Mouse (Mus musculus) liver, embryonic 14.5 days (tissue): ENCODE results near the gene Fig4. TPM values are rescaled to one million over a fixed set of nuclear protein-coding genes. Genes with fewer than 3 reads are reported as not detected.
A peak's percentile ranks its signal among the peaks of the same experiment; 100 is the strongest.

ENCODE experiments used
- ATAC-seq: fragments of 200-750 bp; cut with Nextera tagmentation; 2 replicates; pipeline ENCODE4 v1.8.0; 2017; ENCODE audit warnings: moderate number of reproducible peaks, mild to moderate bottlenecking, moderate library complexity; ENCODE audit not compliant: insufficient read depth
- DNase-seq, 3 experiments: peaks; one replicate each; pipeline ENCODE4 v3.0.0-alpha.2; 2012 to 2013; ENCODE audit warnings: low read depth in 3 of 3, low spot score in 3 of 3
- H3K27ac ChIP-seq: fragments of 300-500 bp; sonication (generic); 2 replicates; pipeline ENCODE4 v1.5.1; 2014; ENCODE audit warnings: moderate library complexity, mild to moderate bottlenecking, control low read depth, inconsistent platforms
- H3K27me3 ChIP-seq: fragments of 300-500 bp; sonication (generic); 2 replicates; pipeline ENCODE4 v1.6.1; 2014; ENCODE audit warnings: mild to moderate bottlenecking, low read length, moderate library complexity; ENCODE audit not compliant: control insufficient read depth, insufficient read depth
- H3K36me3 ChIP-seq: fragments of 300-500 bp; sonication (generic); replicated peaks from 2 replicates; pipeline ENCODE4 v1.6.1; 2014; ENCODE audit warnings: low read depth; ENCODE audit not compliant: control insufficient read depth, insufficient read depth
- H3K4me1 ChIP-seq, 2 experiments: fragments of 200-500 bp in 1 of 2; fragments of 300-500 bp in 1 of 2; sonication (generic) in 1 of 2; replicated peaks; 2 replicates each; pipeline ENCODE4 v1.6.1; 2012 to 2014; ENCODE audit warnings: antibody characterized with exemption in 1 of 2, inconsistent platforms in 1 of 2, low read length in 1 of 2; ENCODE audit not compliant: control insufficient read depth in 2 of 2, insufficient read depth in 2 of 2
- H3K4me2 ChIP-seq: fragments of 300-500 bp; sonication (generic); 2 replicates; pipeline ENCODE4 v1.6.1; 2014; ENCODE audit warnings: low read depth, mild to moderate bottlenecking, control low read depth, moderate library complexity
- H3K4me3 ChIP-seq, 2 experiments: fragments of 200-500 bp in 1 of 2; fragments of 300-500 bp in 1 of 2; sonication (generic) in 1 of 2; 2 replicates each; pipeline ENCODE4 v1.5.1; 2012 to 2014; ENCODE audit warnings: low read depth in 2 of 2, low read length in 2 of 2, mild to moderate bottlenecking in 2 of 2, control low read depth in 1 of 2, inconsistent platforms in 1 of 2, moderate library complexity in 1 of 2; ENCODE audit not compliant: insufficient read depth in 1 of 2
- H3K9ac ChIP-seq: fragments of 300-500 bp; sonication (generic); replicated peaks from 2 replicates; pipeline ENCODE4 v1.6.1; 2014; ENCODE audit warnings: mild to moderate bottlenecking, control low read depth, moderate library complexity
- H3K9me3 ChIP-seq: fragments of 300-500 bp; sonication (generic); 2 replicates; pipeline ENCODE4 v1.6.1; 2016; ENCODE audit warnings: low read length, mixed read lengths; ENCODE audit not compliant: control insufficient read depth
- CTCF ChIP-seq: IDR thresholded peaks from 2 replicates; pipeline ENCODE4 v1.5.1; 2016; ENCODE audit warnings: antibody characterized with exemption, low read depth, control low read depth
- EP300 ChIP-seq: IDR thresholded peaks from 2 replicates; pipeline ENCODE4 v1.6.1; 2016; ENCODE audit warnings: antibody characterized with exemption, low read depth
- WGBS: fragments of 180-500 bp; shearing (Covaris S2); extraction: QIAGEN DNeasy Blood & Tissue Kit; methylation state at CpG from one replicate; pipeline ENCODE4 v1.1.7; 2014; ENCODE audit not compliant: insufficient replicate concordance; 5-methylcytosine and 5-hydroxymethylcytosine counted together
- polyA plus RNA-seq, 2 experiments: library from polyadenylated mRNA; depleted of rRNA in 1 of 2; stranded (reverse) in 1 of 2; unstranded in 1 of 2; fragments of >200 nt; fragmentation: Nextera tagmentation in 1 of 2; extraction: Ambion mirVana in 1 of 2; gene quantifications; 2 replicates each; pipeline versions ENCODE4 v1.2.1 to v1.2.3; 2012 to 2014

Fig4 gene
- polyA plus RNA-seq, 2 experiments: 4.3 to 9.3 TPM

GRCm38 (mm10) chr10:41304961-41305455 lies 1.9 kb upstream of the Fig4 start:
- H3K9ac ChIP-seq: no peak overlapping the region
- DNase-seq (no peak), ATAC-seq (no peak)
- TF ChIP-seq EP300 (no peak), CTCF (no peak)
- WGBS: 60% methylated on average over 9 of the region's 9 CpGs
- no peak overlapping the region for H3K27ac ChIP-seq
- H3K4me1 ChIP-seq: peaks cover 4 to 11% of the 10 kb centered on the region in 2 experiments; a peak in 3 of 4 replicates
- H3K4me3 ChIP-seq: no peak overlapping the region
- no peaks in the 10 kb centered on the region for H3K27me3 ChIP-seq
- H3K9me3 ChIP-seq: no peaks in the 10 kb centered on the region
- H3K36me3 ChIP-seq: no peaks in the 10 kb centered on the region
- no peak overlapping the region for H3K4me2 ChIP-seq

- WGBS: under 1% methylated on average over 25 of the region's 25 CpGs
- H3K9ac ChIP-seq: peak within 1 kb of the TSS; percentile 85
- no peaks in the 10 kb centered on the region for H3K9me3 ChIP-seq
- DNase-seq (peak; percentile 88 to 90 (median 88)), ATAC-seq (peak; percentile 80)
- peaks cover 4 to 11% of the 10 kb centered on the region in 2 experiments; a peak in 3 of 4 replicates for H3K4me1 ChIP-seq
- H3K4me3 ChIP-seq: peak within 1 kb of the TSS; percentile 73 to 84
- no peaks in the 10 kb centered on the region for H3K27me3 ChIP-seq
- no peaks in the 10 kb centered on the region for H3K36me3 ChIP-seq
- peak within 1 kb of the TSS; percentile 43 for H3K27ac ChIP-seq
- peak within 1 kb of the TSS; percentile 85 for H3K4me2 ChIP-seq
- TF ChIP-seq CTCF (peak; percentile 65), EP300 (no peak)
Measured at GRCm38 (mm10) chr10:41303639-41304444, 782 bp upstream of the Fig4 start, which contains the start of gene Ak9. Gene Ak9, plus strand, starts transcription at chr10:41303980.

- Histone ChIP-seq H3K9ac (no peak overlapping the region), H3K4me3 (no peak overlapping the region), H3K27ac (no peak overlapping the region), H3K36me3 (no peaks in the 10 kb centered on the region), H3K9me3 (no peaks in the 10 kb centered on the region), H3K4me1 (peaks cover 4 to 11% of the 10 kb centered on the region in 2 experiments; a peak in 3 of 4 replicates), H3K4me2 (no peak overlapping the region), H3K27me3 (no peaks in the 10 kb centered on the region)
- TF ChIP-seq EP300 (no peak), CTCF (no peak)
- DNase-seq (no peak), ATAC-seq (no peak)
- 40% methylated on average over 1 of the region's 1 CpGs for WGBS
Measured at GRCm38 (mm10) chr10:41300161-41300560, 2.9 kb downstream of the Fig4 start.

- DNase-seq (no peak), ATAC-seq (no peak)
- H3K27ac ChIP-seq: no peak overlapping the region
- H3K4me3 ChIP-seq: no peak overlapping the region
- H3K27me3 ChIP-seq: no peaks in the 10 kb centered on the region
- 0 out of 4 replicates have a peak, but pooled peaks cover 0 to 4% of the 10 kb centered on the region in 2 experiments for H3K4me1 ChIP-seq
- no peaks in the 10 kb centered on the region for H3K9me3 ChIP-seq
- TF ChIP-seq EP300 (no peak), CTCF (no peak)
- no peak overlapping the region for H3K4me2 ChIP-seq
- H3K9ac ChIP-seq: no peak overlapping the region
- H3K36me3 ChIP-seq: no peaks in the 10 kb centered on the region
- 46% methylated on average over 7 of the region's 7 CpGs for WGBS
Measured at GRCm38 (mm10) chr10:41295145-41295544, 7.9 kb downstream of the Fig4 start.

- Histone ChIP-seq H3K9ac (no peak overlapping the region), H3K4me1 (0 out of 4 replicates have a peak, but pooled peaks cover 0 to 4% of the 10 kb centered on the region in 2 experiments), H3K36me3 (no peaks in the 10 kb centered on the region), H3K27me3 (no peaks in the 10 kb centered on the region), H3K27ac (no peak overlapping the region), H3K9me3 (no peaks in the 10 kb centered on the region), H3K4me2 (no peak overlapping the region), H3K4me3 (no peak overlapping the region)
- TF ChIP-seq CTCF: no peak
- no peak for TF ChIP-seq EP300
- ATAC-seq (no peak), DNase-seq (no peak)
- 81% methylated on average over 11 of the region's 11 CpGs for WGBS
Measured at GRCm38 (mm10) chr10:41294734-41295133, 8.3 kb downstream of the Fig4 start.
